In genomic region chr8:82773332-82774092, GRCm38 (mm10) we compare ENCODE assay signal across 8 mouse cellular contexts. TPM values are rescaled to one million over a fixed set of nuclear protein-coding genes. Genes with fewer than 3 reads are reported as not detected.
DNase-seq lines count a peak whose midpoint lies in the region; ATAC-seq and TF ChIP-seq lines count a peak whose summit lies in the region.

No protein-coding gene starts in this region.

- DNase-seq in lung, adult 2 months: no peak
- no peak for DNase-seq in lung, postnatal 14 days
- DNase-seq in heart, postnatal 0 days (ENCODE audit: low spot score): no peak
- no peak for DNase-seq in adrenal gland, postnatal 36 days
- no peak for DNase-seq in T-cell, adult 2 months (ENCODE audit: low spot score)

- peak overlapping the region; percentile 88 for H3K4me3 ChIP-seq in lung, adult 2 months (replicated peaks; ENCODE audit: extremely low read depth, low read depth, low read length)
- peak overlapping the region; percentile 85 for H3K4me3 ChIP-seq in brown adipose tissue, adult 24 weeks (ENCODE audit: insufficient read depth, low read depth, low read length)
- peak overlapping the region; percentile 96 for H3K4me3 ChIP-seq in heart, postnatal 0 days (ENCODE audit: low read depth, low read length)
- peak overlapping the region; percentile 94 for H3K4me3 ChIP-seq in liver, embryonic 15.5 days (replicated peaks)
- peak overlapping the region; percentile 93 for H3K4me3 ChIP-seq in olfactory bulb, adult 2 months (ENCODE audit: insufficient read depth, low read depth, low read length)

- peak overlapping the region; percentile 76 for H3K27ac ChIP-seq in brown adipose tissue, adult 24 weeks (replicated peaks; ENCODE audit: low read depth, low read length)
- H3K27ac ChIP-seq in heart, postnatal 0 days (ENCODE audit: low read depth): peak overlapping the region; percentile 80
- peak overlapping the region; percentile 81 for H3K27ac ChIP-seq in liver, embryonic 15.5 days (replicated peaks)
- H3K27ac ChIP-seq in olfactory bulb, adult 2 months (ENCODE audit: insufficient read depth, low read depth, low read length): peak overlapping the region; percentile 56

- H3K9ac ChIP-seq in heart, postnatal 0 days (replicated peaks; ENCODE audit: low read depth, low read length): peak overlapping the region; percentile 92
- peak overlapping the region; percentile 86 for H3K9ac ChIP-seq in liver, embryonic 15.5 days

- no peak for TF ChIP-seq EP300 in heart, postnatal 0 days (IDR thresholded peaks at IDR 0.05; ENCODE audit: low read depth)

- TF ChIP-seq POLR2A in lung, adult 2 months (IDR thresholded peaks at IDR 0.05; ENCODE audit: borderline replicate concordance, extremely low read depth, low read depth, low read length): no peak
- TF ChIP-seq POLR2A in olfactory bulb, adult 2 months (IDR thresholded peaks at IDR 0.05; ENCODE audit: insufficient read depth, low read depth, low read length): no peak

- H3K36me3 ChIP-seq in heart, postnatal 0 days (replicated peaks; ENCODE audit: control insufficient read depth, insufficient read depth, low read length): peaks cover 28% of the 10 kb centered on the region
- peaks cover 32% of the 10 kb centered on the region for H3K36me3 ChIP-seq in liver, embryonic 15.5 days (replicated peaks)

- WGBS in lung, adult 2 months: 2% methylated on average over 35 of the region's 35 CpGs
- WGBS in heart, postnatal 0 days: 3% methylated on average over 35 of the region's 35 CpGs
- WGBS in liver, embryonic 15.5 days (ENCODE audit: insufficient replicate concordance): 3% methylated on average over 35 of the region's 35 CpGs
- 3% methylated on average over 35 of the region's 35 CpGs for WGBS in olfactory bulb, adult 2 months

- peak overlapping the region; percentile 96 for H3K4me2 ChIP-seq in heart, postnatal 0 days (ENCODE audit: low read depth, low read length)
- H3K4me2 ChIP-seq in liver, embryonic 15.5 days: peak overlapping the region; percentile 73

- no peak for TF ChIP-seq CTCF in lung, adult 2 months (IDR thresholded peaks at IDR 0.05; ENCODE audit: insufficient read depth, low read length)
- TF ChIP-seq CTCF in heart, postnatal 0 days (IDR thresholded peaks at IDR 0.05; ENCODE audit: low read depth): no peak
- no peak for TF ChIP-seq CTCF in olfactory bulb, adult 2 months (IDR thresholded peaks at IDR 0.05; ENCODE audit: insufficient read depth, low read depth, low read length)

- H3K4me1 ChIP-seq in lung, adult 2 months (ENCODE audit: control insufficient read depth, insufficient read depth, low read length): 0 out of 2 replicates have a peak, but pooled peaks cover 5% of the 10 kb centered on the region
- H3K4me1 ChIP-seq in brown adipose tissue, adult 24 weeks (ENCODE audit: control insufficient read depth, insufficient read depth, insufficient read length, low read length): 0 out of 2 replicates have a peak, but pooled peaks cover 2% of the 10 kb centered on the region
- peaks cover 10% of the 10 kb centered on the region for H3K4me1 ChIP-seq in heart, postnatal 0 days (ENCODE audit: control insufficient read depth, insufficient read depth)
- peaks cover 24% of the 10 kb centered on the region for H3K4me1 ChIP-seq in liver, embryonic 15.5 days (replicated peaks)
- H3K4me1 ChIP-seq in olfactory bulb, adult 2 months (ENCODE audit: control insufficient read depth, insufficient read depth, low read length): peaks cover 7% of the 10 kb centered on the region; the same call in 1 of the 2 replicates

- H3K9me3 ChIP-seq in heart, postnatal 0 days (replicated peaks; ENCODE audit: control insufficient read depth, low read length): no peaks in the 10 kb centered on the region
- H3K9me3 ChIP-seq in liver, embryonic 15.5 days (replicated peaks): no peaks in the 10 kb centered on the region

- ATAC-seq in heart, postnatal 0 days (ENCODE audit: insufficient read depth, low read depth): peak; percentile 26; the same call in 1 of the 2 replicates
- ATAC-seq in liver, embryonic 15.5 days (ENCODE audit: insufficient read depth): peak; percentile 61

- H3K27me3 ChIP-seq in heart, postnatal 0 days (ENCODE audit: control insufficient read depth, insufficient read depth, low read length): no peaks in the 10 kb centered on the region
- H3K27me3 ChIP-seq in liver, embryonic 15.5 days: no peaks in the 10 kb centered on the region

RNA-seq across cellular contexts. Expression of gene Zfp330, which starts 0.4 kb away (rescaled TPM):
- 8.3 and 11.3 TPM in 2 replicates for polyA plus RNA-seq in lung, adult 2 months (2012; rRNA removed)
- polyA plus RNA-seq in brown adipose tissue, adult 24 weeks (2012; ENCODE audit: insufficient read depth, insufficient read length, missing spikeins): 20.3 and 29.9 TPM in 2 replicates
- 13.4 and 14.2 TPM in 2 replicates for total RNA-seq in heart, postnatal 0 days (2014; rRNA removed; ENCODE audit: low replicate concordance)
- 31.9 and 35.2 TPM in 2 replicates for polyA plus RNA-seq in heart, postnatal 0 days (2015; fragmentation: Nextera tagmentation; extraction: Ambion mirVana)
- polyA plus RNA-seq in liver, embryonic 15.5 days (2015; fragmentation: Nextera tagmentation; extraction: Ambion mirVana): 22.7 and 24.3 TPM in 2 replicates
- polyA plus RNA-seq in olfactory bulb, adult 2 months (2012; ENCODE audit: insufficient read depth, insufficient read length, low replicate concordance, missing spikeins): not detected in 2 replicates
- 10 to 100 TPM; 41.0 to 60.2 TPM for total RNA-seq in adrenal gland, postnatal 36 days (2021)
